Mouse (Mus musculus) neural tube, embryonic 13.5 days (tissue): ENCODE measurements around the gene Hoxc4. TPM values are rescaled to one million over a fixed set of nuclear protein-coding genes. Genes with fewer than 3 reads are reported as not detected.

Experiments used
- ATAC-seq: fragments of 200-750 bp; cut with Nextera tagmentation; 2 replicates; pipeline ENCODE4 v1.8.0; 2017; ENCODE audit warnings: low read depth, mild to moderate bottlenecking, moderate TSS enrichment, moderate library complexity
- H3K27ac ChIP-seq: fragments of 300-500 bp; sonication (generic); replicated peaks from 2 replicates; pipeline ENCODE4 v1.5.1; 2015; ENCODE audit warnings: moderate library complexity, mild to moderate bottlenecking, inconsistent platforms
- H3K27me3 ChIP-seq: fragments of 300-500 bp; sonication (generic); 2 replicates; pipeline ENCODE4 v1.6.1; 2015; ENCODE audit warnings: mild to moderate bottlenecking, inconsistent platforms
- H3K36me3 ChIP-seq: fragments of 300-500 bp; sonication (generic); 2 replicates; pipeline ENCODE4 v1.6.1; 2015; ENCODE audit warnings: mild to moderate bottlenecking, inconsistent platforms
- H3K4me1 ChIP-seq: fragments of 300-500 bp; sonication (generic); replicated peaks from 2 replicates; pipeline ENCODE4 v1.6.1; 2015; ENCODE audit warnings: inconsistent platforms
- H3K4me2 ChIP-seq: fragments of 300-500 bp; sonication (generic); 2 replicates; pipeline ENCODE4 v1.6.1; 2015; ENCODE audit warnings: inconsistent platforms, mild to moderate bottlenecking, moderate library complexity
- H3K4me3 ChIP-seq: fragments of 300-500 bp; sonication (generic); 2 replicates; pipeline ENCODE4 v1.5.1; 2015; ENCODE audit warnings: mild to moderate bottlenecking, inconsistent platforms
- H3K9ac ChIP-seq: fragments of 300-500 bp; sonication (generic); 2 replicates; pipeline ENCODE4 v1.6.1; 2015; ENCODE audit warnings: moderate library complexity, mild to moderate bottlenecking, inconsistent platforms
- H3K9me3 ChIP-seq: fragments of 300-500 bp; sonication (generic); 2 replicates; pipeline ENCODE4 v1.6.1; 2016; ENCODE audit warnings: inconsistent platforms
- WGBS: fragments of 180-500 bp; shearing (Covaris S2); methylation state at CpG from one replicate; pipeline ENCODE4 v1.1.7; 2015; 5-methylcytosine and 5-hydroxymethylcytosine counted together
- polyA plus RNA-seq: library from polyadenylated mRNA; unstranded; fragments of >200 nt; fragmentation: Nextera tagmentation; extraction: Ambion mirVana; gene quantifications from 2 replicates; pipeline ENCODE4 v1.2.1, GENCODE M21; 2015

The Hoxc4 gene
- polyA plus RNA-seq, 1 experiment from 2014 or later = 40.2 TPM

- no peaks in the 10 kb centered on the region for H3K36me3 ChIP-seq
- WGBS = under 1% methylated on average over 34 of the region's 34 CpGs
- ATAC-seq = peak; percentile 90
- H3K9ac ChIP-seq = peak overlapping the region; percentile 77
- no peaks in the 10 kb centered on the region for H3K27me3 ChIP-seq
- peak overlapping the region; percentile 46 for H3K4me3 ChIP-seq
- H3K4me2 ChIP-seq = peak overlapping the region; percentile 67
- H3K4me1 ChIP-seq = peaks cover 97% of the 10 kb centered on the region
- peak overlapping the region; percentile 97 for H3K27ac ChIP-seq
- H3K9me3 ChIP-seq = no peaks in the 10 kb centered on the region
These were observed 16.2 kb downstream of the Hoxc4 start for GRCm38 (mm10) chr15:103034807-103035547.

GRCm38 (mm10) chr15:103035548-103035881 lies 16.8 kb downstream of the Hoxc4 start:
- H3K4me3 ChIP-seq = peak overlapping the region; percentile 46
- H3K36me3 ChIP-seq = no peaks in the 10 kb centered on the region
- no peaks in the 10 kb centered on the region for H3K27me3 ChIP-seq
- ATAC-seq = peak; percentile 9
- no peaks in the 10 kb centered on the region for H3K9me3 ChIP-seq
- peak overlapping the region; percentile 67 for H3K4me2 ChIP-seq
- H3K27ac ChIP-seq = peak overlapping the region; percentile 97
- under 1% methylated on average over 14 of the region's 14 CpGs for WGBS
- peaks cover 97% of the 10 kb centered on the region for H3K4me1 ChIP-seq
- peak overlapping the region; percentile 77 for H3K9ac ChIP-seq

DNA sequence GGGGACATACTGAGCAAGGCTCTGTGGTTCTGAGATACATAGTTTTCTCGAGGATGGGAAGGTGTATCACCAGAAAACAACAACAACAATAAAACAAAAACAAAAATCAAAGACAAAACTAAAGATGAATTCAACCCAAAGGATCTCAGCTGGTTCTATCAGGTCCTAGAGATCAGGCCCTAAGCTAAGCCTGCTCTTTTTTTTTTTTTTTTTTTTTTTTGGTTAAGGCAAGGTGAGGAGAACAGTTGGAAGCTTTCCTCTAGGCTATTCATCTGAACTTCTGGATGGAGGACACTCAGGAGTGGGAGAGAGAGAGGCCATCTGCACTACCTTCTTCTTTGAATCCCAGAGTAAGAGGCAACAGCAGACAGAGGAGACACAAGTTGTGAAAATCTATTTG lies 18.8 kb downstream of the Hoxc4 start:
- H3K9ac ChIP-seq = peak overlapping the region; percentile 77
- no peak for ATAC-seq
- no peaks in the 10 kb centered on the region for H3K27me3 ChIP-seq

GRCm38 (mm10) chr15:103038701-103039480 lies 20.2 kb downstream of the Hoxc4 start:
- Histone ChIP-seq H3K9ac (peak overlapping the region; percentile 77), H3K4me2 (peak overlapping the region; percentile 67), H3K27me3 (no peaks in the 10 kb centered on the region), H3K36me3 (no peaks in the 10 kb centered on the region), H3K4me1 (peaks cover 99% of the 10 kb centered on the region), H3K9me3 (no peaks in the 10 kb centered on the region), H3K27ac (peak overlapping the region; percentile 85), H3K4me3 (peak overlapping the region; percentile 46)
- ATAC-seq = no peak
- 6% methylated on average over 10 of the region's 10 CpGs for WGBS

More for the DNA sequence above, 18.8 kb downstream of the Hoxc4 start:
- WGBS = 17% methylated on average over 1 of the region's 1 CpGs
- Histone ChIP-seq H3K4me3 (peak overlapping the region; percentile 46), H3K36me3 (no peaks in the 10 kb centered on the region), H3K9me3 (no peaks in the 10 kb centered on the region), H3K4me2 (peak overlapping the region; percentile 67), H3K27ac (peak overlapping the region; percentile 97), H3K4me1 (peaks cover 99% of the 10 kb centered on the region)

DNA sequence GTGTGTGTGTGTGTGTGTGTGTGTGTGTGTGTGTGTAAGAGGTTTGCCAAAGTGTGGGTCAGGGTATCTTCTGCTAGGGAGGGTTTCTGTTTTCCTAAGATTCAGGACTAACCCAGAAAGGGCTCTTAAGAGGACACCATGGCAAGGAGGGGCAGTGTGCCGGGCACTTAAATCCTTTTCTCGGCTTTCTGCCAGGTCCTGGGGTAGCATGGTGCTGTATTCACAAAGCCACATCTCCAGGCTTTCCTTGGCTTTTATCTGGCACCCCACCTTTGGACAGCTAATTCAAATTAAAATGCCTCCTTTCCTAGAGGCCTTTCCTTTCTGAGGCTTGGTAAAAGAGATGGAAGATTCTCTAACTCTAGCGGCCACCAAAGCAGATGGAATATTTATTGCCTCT lies 20.9 kb downstream of the Hoxc4 start:
- Histone ChIP-seq H3K36me3 (no peaks in the 10 kb centered on the region), H3K4me1 (peaks cover 99% of the 10 kb centered on the region), H3K4me2 (peak overlapping the region; percentile 67), H3K9ac (peak overlapping the region; percentile 77), H3K9me3 (no peaks in the 10 kb centered on the region), H3K27me3 (no peaks in the 10 kb centered on the region), H3K4me3 (peak overlapping the region; percentile 46), H3K27ac (peak overlapping the region; percentile 85)
- 6% methylated on average over 3 of the region's 3 CpGs for WGBS
- no peak for ATAC-seq

- H3K9ac ChIP-seq = peak overlapping the region; percentile 77
- no peak for ATAC-seq
- peak overlapping the region; percentile 67 for H3K4me2 ChIP-seq
- no peaks in the 10 kb centered on the region for H3K36me3 ChIP-seq
- H3K9me3 ChIP-seq = no peaks in the 10 kb centered on the region
- 9% methylated on average over 12 of the region's 12 CpGs for WGBS
- peak overlapping the region; percentile 20 for H3K4me3 ChIP-seq
- H3K4me1 ChIP-seq = peaks cover 90% of the 10 kb centered on the region
- H3K27me3 ChIP-seq = no peaks in the 10 kb centered on the region
- H3K27ac ChIP-seq = peak overlapping the region; percentile 85
These were observed 21.9 kb downstream of the Hoxc4 start for GRCm38 (mm10) chr15:103040601-103041000.

GRCm38 (mm10) chr15:103041613-103042012 lies 22.9 kb downstream of the Hoxc4 start:
- no peak overlapping the region for H3K4me3 ChIP-seq
- ATAC-seq = no peak
- peaks cover 87% of the 10 kb centered on the region for H3K4me1 ChIP-seq
- 12% methylated on average over 5 of the region's 5 CpGs for WGBS
- H3K9ac ChIP-seq = peak overlapping the region; percentile 77
- H3K27ac ChIP-seq = peak overlapping the region; percentile 85
- no peaks in the 10 kb centered on the region for H3K27me3 ChIP-seq
- H3K9me3 ChIP-seq = no peaks in the 10 kb centered on the region
- H3K4me2 ChIP-seq = peak overlapping the region; percentile 67
- no peaks in the 10 kb centered on the region for H3K36me3 ChIP-seq

DNA sequence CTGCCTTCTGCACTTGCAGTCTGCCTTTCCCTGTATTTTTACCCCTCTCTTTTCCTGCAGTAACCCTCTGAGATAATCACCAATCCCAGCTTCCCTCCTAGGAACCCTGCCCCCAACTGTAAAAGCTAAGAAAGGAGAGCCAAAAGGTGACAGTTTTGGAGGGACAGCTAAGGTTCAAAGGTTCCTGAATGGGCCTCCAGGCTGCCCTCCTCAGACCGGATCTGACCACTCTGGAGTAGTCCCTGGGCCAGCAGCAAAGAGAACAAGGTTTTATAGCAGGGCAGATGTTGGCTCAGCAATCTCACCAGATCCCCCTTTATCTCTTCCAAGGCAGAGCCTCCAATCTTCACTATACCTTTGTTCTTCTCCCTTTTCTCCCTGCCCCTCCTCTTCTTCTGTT lies 23.5 kb downstream of the Hoxc4 start:
- H3K27me3 ChIP-seq = no peaks in the 10 kb centered on the region
- 11% methylated on average over 1 of the region's 1 CpGs for WGBS

DNA sequence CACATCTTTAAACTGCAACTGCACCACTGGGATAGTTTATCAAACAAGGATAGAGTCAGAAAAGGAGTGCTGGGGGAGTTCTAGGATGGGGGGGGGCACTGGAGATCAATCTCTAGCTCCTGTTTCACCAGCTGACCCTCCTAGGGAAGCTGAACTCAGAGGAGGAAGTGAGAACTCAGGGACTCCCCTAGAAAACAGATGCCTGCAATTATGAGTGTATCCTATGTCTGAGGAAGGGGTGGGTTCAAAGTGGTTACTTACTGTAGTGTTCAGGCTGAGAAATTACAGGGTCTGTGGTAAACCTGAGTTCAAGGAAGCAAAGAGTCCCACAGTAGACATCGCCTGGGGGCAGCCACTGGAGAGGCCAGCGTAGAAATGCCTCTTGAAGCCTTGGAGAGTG lies 32.9 kb downstream of the Hoxc4 start:
- H3K27me3 ChIP-seq = no peaks in the 10 kb centered on the region

More for the DNA sequence above, 23.5 kb downstream of the Hoxc4 start:
- H3K4me1 ChIP-seq = peaks cover 85% of the 10 kb centered on the region
- peak overlapping the region; percentile 26; the same call in 1 of the 2 replicates for H3K9ac ChIP-seq
- peak overlapping the region; percentile 85; the same call in 1 of the 2 replicates for H3K27ac ChIP-seq
- H3K4me2 ChIP-seq = peak overlapping the region; percentile 67
- H3K9me3 ChIP-seq = no peaks in the 10 kb centered on the region
- no peak overlapping the region for H3K4me3 ChIP-seq
- ATAC-seq = no peak
- no peaks in the 10 kb centered on the region for H3K36me3 ChIP-seq

GRCm38 (mm10) chr15:103053210-103053609 lies 34.5 kb downstream of the Hoxc4 start:
- H3K9me3 ChIP-seq = no peaks in the 10 kb centered on the region
- H3K9ac ChIP-seq = no peak overlapping the region
- H3K27me3 ChIP-seq = no peaks in the 10 kb centered on the region
- no peaks in the 10 kb centered on the region for H3K36me3 ChIP-seq
- H3K4me3 ChIP-seq = no peak overlapping the region
- H3K27ac ChIP-seq = 0 out of 2 replicates have a peak overlapping the region, but pooled peaks have one; percentile 7
- no peak for ATAC-seq
- H3K4me2 ChIP-seq = no peak overlapping the region
- peaks cover 64% of the 10 kb centered on the region for H3K4me1 ChIP-seq

More for the DNA sequence above, 32.9 kb downstream of the Hoxc4 start:
- Histone ChIP-seq H3K9me3 (no peaks in the 10 kb centered on the region), H3K9ac (no peak overlapping the region), H3K4me1 (peaks cover 62% of the 10 kb centered on the region), H3K4me2 (no peak overlapping the region), H3K36me3 (no peaks in the 10 kb centered on the region), H3K27ac (peak overlapping the region; percentile 55; the same call in 1 of the 2 replicates), H3K4me3 (no peak overlapping the region)
- no peak for ATAC-seq
- 74% methylated on average over 2 of the region's 2 CpGs for WGBS

DNA sequence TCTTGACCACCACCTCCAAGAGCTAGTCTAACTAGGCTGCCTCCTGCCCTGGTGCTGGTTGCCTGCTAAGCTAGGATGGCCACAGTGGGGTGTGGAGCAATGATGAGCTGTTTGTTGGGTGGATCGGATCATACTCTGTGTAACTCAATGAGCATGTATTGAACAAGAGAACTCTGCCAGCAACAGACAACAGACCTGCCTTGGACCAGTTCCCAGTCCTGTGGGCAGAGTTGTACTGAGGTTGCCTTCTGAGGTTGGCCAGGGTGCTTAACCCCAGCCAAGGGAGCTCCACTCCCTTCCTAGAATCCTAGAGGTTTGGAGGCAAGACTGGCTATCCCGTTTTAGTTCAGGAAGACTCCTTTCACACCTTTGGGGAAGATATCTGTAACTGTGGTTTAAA lies 37.7 kb downstream of the Hoxc4 start:
- peak overlapping the region; percentile 53 for H3K4me2 ChIP-seq
- no peak for ATAC-seq
- H3K9me3 ChIP-seq = no peaks in the 10 kb centered on the region
- H3K27me3 ChIP-seq = no peaks in the 10 kb centered on the region
- H3K36me3 ChIP-seq = no peaks in the 10 kb centered on the region
- peaks cover 86% of the 10 kb centered on the region for H3K4me1 ChIP-seq
- 23% methylated on average over 2 of the region's 2 CpGs for WGBS
- peak overlapping the region; percentile 67 for H3K9ac ChIP-seq
- H3K4me3 ChIP-seq = 0 out of 2 replicates have a peak overlapping the region, but pooled peaks have one; percentile 3
- peak overlapping the region; percentile 84 for H3K27ac ChIP-seq

GRCm38 (mm10) chr15:103058715-103059114 lies 40.0 kb downstream of the Hoxc4 start:
- peaks cover 93% of the 10 kb centered on the region for H3K4me1 ChIP-seq
- H3K9ac ChIP-seq = peak overlapping the region; percentile 85
- H3K36me3 ChIP-seq = no peaks in the 10 kb centered on the region
- no peaks in the 10 kb centered on the region for H3K9me3 ChIP-seq
- WGBS = 3% methylated on average over 12 of the region's 12 CpGs
- peak overlapping the region; percentile 41 for H3K4me3 ChIP-seq
- H3K27ac ChIP-seq = peak overlapping the region; percentile 95
- H3K4me2 ChIP-seq = peak overlapping the region; percentile 67
- no peaks in the 10 kb centered on the region for H3K27me3 ChIP-seq
- ATAC-seq = no peak
